Mouse (Mus musculus) monocyte, adult 5-6 weeks (primary cell): ENCODE results near the gene Adamtsl4. TPM values are rescaled to one million over a fixed set of nuclear protein-coding genes. Genes with fewer than 3 reads are reported as not detected.
A peak's percentile ranks its signal among the peaks of the same experiment; 100 is the strongest.

ENCODE experiments used
- ATAC-seq: fragments of 153-309, 156-312 bp; replicated peaks from 2 replicates; pipeline ENCODE4 v1.8.0; 2017; ENCODE audit warnings: mild to moderate bottlenecking; ENCODE audit not compliant: low TSS enrichment, insufficient number of reproducible peaks, severe bottlenecking, poor library complexity, low FRiP score
- total RNA-seq: library from RNA; stranded (forward); fragments of 200-1000, 200-491, 200-594 nt; gene quantifications from 3 replicates; pipeline ENCODE4 v1.2.3, GENCODE M21; 2017

The Adamtsl4 gene
- total RNA-seq, result 0.38 to 7.2 TPM (median 0.53 TPM) in 3 replicates

DNA sequence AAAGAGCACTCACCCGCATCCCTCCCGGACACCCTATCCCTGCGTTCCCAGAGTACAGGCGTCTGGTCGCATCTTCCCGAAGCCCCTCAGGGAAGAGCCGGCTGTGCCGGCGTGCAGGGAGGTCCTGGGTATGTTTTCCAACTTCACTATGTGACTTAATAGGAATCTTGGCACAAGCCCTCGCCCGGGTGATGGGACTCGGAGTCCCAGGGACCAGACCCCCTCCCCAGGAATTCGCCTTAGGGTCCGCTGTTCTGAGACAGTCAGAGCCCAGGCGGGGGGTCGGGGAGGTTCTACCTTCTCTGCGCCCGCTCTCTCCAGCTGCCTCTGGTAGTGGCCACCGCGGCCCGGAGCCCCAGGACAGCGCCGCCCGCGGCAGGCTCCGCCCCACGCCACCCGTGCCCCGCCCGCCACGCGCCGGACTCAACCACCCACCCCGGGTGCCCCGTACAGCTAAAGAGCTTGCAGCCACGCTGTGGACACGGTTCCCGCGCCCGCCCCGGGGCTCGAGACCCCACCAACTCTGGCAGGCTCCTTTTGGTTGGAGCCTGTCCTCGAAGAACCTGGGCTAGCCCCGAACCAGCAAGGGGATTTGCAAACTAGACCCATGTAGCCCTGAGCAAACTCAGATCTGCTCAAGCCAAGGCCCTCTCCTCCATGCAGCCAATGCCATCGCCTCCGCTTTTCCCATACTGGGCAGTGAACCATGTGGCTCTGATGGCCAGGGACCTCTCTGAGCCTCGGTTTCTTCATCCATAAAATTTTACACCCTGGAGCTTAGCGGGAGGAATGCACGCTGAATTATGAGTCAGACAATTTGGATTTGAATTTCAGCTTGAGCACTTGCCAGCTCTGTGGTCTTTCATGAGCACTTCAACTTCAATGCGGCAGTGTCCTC, at the start of gene Adamtsl4:
Gene Adamtsl4, minus strand, starts transcription at position 394 of the 898 bp plus-strand sequence.
- ATAC-seq, result no peak; the same call in 1 of the 2 replicates

DNA sequence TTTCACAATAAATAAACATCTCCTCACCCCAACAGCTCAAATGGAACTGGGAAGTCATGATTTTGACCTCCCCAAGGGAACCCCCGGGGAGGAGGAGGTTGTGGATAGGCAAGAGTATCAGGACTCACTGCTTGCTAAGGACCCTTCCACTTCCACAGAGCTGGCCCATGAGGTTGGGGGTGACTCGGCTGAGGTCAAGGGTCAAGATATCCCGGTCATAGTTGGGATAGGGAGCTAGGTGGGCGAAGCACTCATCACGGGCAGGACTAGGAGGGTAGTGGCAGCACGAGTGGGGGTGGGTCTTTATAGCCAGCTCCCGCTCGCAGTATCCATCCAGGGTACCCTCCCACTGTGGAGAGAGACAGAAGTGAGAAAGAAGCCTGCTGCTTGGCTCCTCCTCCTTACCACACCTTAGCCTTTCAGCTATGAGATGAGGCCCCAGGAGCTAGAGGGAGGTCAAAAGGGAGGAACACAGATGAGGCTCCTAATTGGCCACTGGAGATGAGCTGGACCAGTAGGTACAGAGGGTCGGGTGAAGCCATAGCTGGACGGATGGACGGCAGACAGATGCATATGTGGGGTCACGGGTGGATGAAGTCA, 47.5 kb upstream of the Adamtsl4 start:
- no peak for ATAC-seq

DNA sequence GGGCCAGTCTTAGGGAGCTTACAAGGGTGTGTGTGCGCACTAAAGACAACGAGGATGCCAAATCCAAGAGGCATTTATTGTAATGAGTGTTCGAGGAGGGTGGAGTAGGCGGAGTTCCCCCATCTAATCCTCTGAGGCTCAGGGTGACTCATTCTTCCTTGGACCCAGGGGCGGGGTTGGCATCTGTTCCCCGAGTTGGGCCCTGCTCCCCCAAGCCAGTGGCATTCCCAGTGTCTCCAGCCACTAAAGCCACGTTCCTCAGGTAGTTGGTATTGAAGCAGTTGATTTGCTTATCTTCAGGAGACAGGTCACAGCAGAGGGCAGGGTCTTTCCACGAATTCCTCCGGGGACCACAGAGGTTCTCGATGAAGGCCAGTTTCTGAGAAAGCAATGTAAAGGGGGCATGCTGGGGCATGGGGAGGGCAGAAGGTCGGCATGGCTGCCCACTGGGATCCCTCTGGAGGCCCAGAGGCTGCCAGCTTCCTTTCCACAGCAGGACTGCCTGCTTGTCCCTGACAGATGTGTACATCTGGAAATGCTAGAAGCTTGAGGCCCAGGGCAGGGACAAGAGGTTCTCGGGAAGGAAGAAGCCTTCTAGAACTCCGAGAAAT, 46.5 kb upstream of the Adamtsl4 start:
- no peak for ATAC-seq

DNA sequence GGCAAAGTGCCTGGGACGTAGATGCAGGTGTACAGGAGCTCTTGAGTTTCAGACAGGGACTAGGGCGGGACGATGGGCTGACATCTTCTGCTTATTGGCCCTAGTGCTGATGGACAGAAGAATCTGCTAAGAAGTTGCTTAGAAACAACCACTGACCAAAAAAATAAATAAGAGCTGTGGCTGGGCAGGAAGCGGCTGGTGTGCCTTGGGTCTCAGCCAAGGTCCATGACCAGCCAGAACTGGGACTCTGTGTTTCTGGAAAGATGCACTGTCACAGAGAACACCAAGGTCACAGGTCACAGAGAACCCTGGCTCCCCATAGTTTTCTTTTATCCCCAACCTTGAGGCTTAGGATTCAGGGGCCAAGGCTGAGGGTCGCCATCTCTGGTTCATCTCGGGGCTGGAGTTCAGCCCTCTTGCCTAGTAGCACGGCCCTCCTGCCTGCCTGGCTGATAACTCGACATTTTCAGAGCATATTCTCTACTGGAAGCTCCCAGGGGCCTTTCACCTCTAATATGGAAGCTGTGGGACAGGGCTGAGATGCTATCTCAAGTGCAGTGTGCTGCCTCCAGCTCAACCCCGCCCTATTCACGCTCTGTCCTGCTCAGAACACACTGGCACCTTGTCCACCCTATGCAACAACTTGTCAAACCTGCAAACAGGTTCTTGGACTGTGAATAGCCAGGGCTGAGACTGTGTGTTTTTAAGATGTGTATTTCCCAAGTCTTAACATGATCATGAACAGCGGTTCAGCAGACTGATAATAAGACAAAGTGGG, 45.2 kb upstream of the Adamtsl4 start:
- ATAC-seq, result 0 out of 2 replicates have a peak, but pooled peaks have one; percentile 21

DNA sequence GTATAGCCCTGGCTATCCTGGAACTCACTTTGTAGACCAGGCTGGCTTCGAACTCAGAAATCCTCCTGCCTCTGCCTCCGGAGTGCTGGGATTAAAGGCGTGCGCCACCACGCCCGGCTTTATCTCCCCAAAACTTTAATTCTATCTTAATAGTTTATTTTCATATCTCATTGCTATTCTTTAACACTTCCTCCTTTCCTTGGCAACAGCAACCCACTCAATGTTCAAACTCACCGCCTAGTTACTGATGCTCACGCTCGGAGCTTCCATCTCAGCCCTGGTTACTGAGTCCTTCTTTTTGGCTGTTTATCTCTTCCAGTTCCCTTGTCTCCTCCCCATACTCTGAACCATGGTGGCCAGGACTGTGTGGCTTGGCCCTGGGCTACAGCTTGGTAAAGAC, 44.6 kb upstream of the Adamtsl4 start:
- ATAC-seq, result no peak

DNA sequence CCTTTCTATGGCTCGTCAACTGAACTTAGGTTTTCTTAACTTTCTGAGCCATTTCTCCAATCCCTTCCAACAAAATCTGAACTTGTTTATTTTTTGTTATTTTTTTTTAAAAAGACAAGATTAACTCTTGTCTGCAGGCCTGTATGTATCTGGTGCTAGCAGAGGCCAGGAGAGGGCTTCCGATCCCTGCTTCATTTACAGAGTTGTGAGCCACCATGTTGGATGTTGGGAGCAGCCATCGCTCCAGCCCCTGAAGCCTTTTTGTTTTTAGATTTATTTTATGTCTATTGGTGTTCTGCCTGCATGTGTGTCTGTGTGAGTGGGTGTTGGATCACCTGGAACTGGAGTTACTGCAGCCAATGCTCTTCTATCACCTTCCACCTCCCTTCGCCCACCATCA, 44.1 kb upstream of the Adamtsl4 start:
- no peak for ATAC-seq

DNA sequence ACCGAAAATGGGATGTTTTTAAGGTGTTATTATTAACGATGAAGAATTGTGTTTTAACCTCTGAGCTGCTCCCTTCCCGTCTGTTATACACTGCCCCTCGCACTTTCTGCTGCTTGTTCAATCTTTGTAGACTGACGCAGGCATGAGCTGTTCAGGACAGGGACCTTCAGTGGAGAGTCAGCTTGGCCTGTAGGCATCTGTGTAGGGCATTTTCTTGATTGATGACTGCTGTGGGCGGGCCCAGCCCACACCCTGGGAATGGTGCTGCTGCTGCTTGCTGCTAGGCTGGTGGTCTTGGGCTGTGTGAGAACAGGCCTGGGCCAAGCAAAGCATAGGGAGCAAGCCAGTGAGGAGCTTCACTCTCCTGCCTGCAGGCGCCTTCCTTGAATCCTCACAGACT, 42.7 kb upstream of the Adamtsl4 start:
- ATAC-seq, result no peak

DNA sequence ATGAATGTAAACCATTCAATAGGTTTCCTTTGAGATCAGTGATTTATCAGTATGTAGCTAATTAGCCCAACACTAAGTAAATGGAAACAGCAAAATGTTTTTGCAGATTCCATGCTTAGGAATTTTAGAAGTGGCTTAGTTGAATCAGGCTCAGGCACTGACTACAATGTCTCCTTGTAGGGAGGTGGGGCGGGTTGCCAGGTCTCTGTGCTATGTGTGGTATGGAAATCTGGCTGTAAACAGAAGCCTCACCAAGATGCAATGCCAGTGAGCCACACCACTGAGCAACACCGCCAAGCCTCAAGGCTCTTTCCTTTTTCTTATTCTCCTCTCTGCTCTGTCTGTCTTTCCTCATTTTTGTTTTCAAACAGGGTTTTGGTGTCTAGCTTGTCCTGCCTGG, 41.2 kb upstream of the Adamtsl4 start:
- ATAC-seq, result no peak

DNA sequence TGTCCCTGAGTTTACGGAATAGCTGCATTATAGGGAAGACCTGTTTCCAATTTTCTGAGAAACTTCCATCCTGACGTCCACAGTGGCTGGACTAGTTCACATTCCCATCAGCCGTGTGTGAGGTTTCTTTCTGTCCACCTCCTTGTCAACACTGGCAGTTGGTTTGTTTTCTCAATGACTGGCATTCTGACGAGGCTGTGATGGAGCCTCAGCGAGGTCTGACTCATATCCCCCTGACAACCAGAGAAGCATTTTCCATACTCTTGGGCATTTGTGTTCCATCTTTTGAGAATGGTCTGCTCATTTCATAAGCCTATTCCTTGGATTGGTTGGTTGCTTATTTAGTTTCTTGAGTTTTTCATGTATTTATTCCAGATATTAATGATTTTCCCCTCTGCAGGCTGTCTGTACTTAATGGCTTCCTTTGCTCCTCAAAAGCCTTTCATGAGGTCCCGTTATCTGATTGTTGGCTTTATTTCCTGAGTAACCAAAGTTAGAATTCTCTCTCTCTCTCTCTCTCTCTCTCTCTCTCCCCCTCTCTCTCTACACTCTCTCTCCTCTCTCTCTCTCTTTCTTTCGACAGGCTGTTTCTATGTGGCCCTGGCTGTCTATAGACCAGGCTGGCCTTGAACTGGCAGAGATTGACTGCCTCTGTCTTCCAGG, 39.1 kb upstream of the Adamtsl4 start:
- ATAC-seq, result no peak

DNA sequence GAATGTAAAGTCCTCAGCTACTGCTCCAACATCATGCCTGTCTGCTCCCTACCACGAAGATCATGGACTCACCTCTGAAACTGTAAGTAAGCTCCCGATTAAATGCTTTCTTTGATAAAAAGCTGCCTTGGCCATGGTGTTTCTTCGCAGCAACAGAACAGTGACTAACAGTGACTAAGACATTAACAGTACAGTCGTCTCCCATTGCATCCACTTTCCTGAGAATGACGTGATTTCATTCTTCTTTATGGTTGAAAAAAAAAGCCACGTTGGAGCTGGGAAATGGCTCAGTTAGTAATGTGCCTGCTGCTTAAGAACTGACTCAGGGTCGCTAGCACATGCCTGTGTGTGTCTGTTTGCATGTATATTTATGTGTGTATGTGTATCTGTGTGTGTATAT, 38.1 kb upstream of the Adamtsl4 start:
- ATAC-seq, result no peak

DNA sequence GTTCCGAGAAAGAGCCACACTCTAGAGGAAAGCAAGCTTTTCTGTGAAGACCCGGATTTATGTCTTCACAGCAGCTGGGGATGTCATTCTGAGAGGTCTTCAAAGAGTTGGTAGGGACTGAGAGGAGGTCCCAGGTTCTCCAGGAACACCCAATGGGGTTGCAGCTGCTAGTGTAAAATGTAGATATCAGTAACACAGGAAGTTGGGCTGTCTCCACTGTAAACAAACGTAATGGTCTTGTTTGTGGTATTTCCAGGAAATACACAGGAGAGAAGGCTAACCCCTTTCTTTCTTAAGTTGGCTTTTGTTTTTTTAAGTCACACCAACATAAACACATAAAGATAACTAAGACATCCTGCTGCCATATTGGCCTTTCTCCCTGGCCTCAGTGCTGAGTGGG, 34.7 kb upstream of the Adamtsl4 start:
- no peak for ATAC-seq

DNA sequence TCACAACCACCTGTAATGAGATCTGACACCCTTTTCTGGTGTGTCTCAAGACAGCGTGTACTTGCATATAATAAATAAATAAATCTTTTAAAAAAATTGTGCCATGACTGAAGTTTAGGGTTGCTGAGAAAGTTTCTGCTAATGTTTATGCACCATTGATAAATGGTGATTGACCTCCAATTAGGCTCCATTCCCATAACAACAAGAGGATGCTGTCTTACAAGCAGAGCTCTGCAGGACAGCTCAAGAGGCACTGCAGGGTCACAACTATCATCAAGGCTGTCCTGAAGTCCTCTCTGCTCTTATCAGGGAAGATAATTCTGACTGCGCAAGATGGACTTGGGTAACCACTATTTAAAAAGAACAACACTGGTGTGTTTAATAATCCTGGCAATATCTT, 30.4 kb upstream of the Adamtsl4 start:
- no peak for ATAC-seq

DNA sequence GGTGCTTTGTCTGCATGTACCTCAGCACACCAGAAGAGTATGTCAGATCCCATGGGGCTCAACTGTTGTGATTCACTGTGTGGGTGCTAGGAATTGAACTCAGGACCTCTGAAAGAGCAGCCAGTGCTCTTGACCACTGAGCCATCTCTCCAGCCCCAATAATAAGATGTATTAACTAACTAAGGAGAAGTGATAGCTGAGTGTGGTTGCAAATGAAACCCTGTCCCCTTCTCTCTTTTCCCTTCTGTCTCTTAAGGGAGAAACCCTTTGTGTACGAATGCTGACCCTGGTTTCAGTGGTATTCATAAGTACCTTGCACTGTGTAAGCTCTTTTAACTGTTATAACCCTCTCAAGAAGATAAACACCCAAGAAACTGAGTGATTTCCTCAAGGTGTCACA, 28.4 kb upstream of the Adamtsl4 start:
- ATAC-seq, result no peak

DNA sequence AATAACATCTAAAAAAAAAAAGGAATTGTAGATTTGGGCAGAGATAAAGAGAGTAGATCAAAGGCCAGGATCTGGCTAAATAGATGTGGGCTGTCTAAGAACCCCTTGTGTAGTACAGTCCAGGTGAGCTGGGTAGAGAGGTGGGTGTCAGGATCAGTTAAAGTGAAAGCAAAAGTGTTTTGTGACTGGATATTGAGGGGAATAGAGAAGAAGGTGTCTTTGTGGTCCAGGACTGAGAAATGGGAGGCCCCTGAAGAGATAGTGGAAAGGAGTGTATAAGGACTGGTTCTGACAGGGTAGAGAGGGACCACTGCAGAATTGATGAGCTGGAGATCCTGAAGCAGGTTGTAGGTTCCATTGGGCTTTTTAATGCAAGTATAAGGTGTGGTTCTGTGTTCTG, 22.2 kb upstream of the Adamtsl4 start:
- ATAC-seq, result no peak

DNA sequence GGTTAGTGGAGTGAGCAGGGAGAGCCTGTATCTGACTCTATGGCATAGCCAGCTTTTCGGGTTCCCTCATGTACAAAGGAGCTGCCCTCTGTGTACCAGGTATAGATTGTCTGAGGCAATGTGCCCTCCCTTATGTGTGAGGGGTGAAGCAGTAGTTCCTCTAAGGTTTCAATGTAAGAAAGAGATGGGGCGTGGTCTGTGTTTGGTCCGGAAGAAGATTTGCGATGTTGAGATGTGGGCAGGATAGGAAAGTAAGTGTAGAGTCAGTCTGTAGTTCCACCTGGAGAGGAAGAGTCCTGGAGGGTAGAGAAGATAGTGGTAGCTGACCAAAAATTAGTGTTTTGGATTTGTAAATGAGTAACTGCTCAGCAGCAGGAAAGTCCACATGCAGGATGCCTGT, 21.3 kb upstream of the Adamtsl4 start:
- peak; percentile 37; the same call in 1 of the 2 replicates for ATAC-seq

DNA sequence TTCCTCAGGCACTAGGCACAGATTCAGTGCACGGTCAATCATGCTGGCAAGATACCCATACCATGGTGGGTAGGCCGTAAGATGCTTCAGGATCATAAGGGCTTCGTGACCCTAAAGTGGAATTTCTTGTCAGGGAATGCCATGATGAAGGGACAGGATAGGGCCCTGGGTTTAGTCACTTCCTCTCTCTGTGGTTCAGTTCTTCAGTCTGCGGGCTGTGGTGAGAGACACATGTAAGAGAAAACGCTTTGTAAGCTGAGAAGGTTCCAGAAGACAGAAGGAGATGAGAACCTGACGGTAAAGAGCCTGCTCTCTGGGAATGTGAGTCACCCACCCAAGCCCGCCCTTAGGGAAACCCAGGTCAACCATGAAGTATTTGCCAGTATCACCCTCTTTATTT, 19.8 kb upstream of the Adamtsl4 start:
- 0 out of 2 replicates have a peak, but pooled peaks have one; percentile 43 for ATAC-seq

DNA sequence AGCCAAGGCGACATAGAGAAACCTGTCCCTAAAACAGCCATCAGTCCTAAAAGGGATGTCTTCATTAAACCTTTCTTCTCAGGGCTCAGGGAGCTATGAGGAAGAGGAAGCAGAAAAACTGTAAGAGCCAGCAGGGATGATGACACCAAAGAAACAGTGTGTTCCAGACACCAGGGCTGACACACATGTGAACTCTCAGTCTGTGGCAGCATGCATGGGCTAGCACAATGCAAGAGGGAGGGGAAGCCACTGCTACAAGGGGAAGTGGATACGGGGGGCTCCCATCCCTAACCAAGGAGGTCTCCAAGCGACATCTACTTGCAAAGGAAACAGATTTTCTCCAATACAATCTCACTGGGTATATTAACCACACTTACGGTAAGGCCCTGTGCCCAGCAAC, 18.6 kb upstream of the Adamtsl4 start:
- peak; percentile 76 for ATAC-seq

DNA sequence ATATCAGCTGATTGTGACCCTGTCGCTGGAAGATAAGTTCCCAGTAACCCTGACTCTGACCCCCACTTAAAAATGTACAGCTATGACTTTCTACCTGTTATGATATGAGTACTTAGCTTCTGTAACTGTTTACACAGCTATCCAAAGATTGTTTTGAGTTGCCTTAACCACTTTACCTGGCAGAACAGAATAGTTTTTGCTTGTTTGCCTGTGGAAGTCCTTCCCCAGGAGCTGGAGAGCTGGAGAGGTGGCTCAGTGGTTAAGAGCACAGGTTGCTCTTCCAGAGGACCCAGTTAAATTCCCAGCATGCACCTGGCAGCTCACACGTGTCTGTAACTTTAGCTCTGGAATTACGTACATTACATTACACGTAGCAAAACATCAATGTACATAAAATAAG, 16.9 kb upstream of the Adamtsl4 start:
- no peak for ATAC-seq

DNA sequence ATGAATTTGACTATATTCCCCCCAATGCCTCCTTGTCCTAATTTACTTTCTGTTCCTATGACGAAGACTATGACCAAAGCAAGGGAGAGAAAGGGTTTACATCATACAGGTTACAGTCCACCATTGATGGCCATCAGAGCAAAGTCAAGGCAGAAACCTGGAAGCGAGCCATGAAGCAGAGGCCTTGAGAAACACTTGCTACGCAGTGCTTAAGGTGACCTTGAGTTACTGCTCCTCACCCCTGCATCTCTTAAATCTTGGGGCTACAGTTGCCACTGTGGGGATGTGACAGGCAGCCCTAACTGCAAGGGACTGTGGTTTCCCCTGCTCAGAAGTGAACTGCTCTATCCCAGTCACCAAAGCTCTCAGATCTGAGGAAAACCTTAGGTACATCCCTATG, 15.6 kb upstream of the Adamtsl4 start:
- ATAC-seq, result no peak
